8 mouse cellular contexts compared by ENCODE assay signal in genomic region chr6:3447404-3447803, GRCm38 (mm10). TPM values are rescaled to one million over a fixed set of nuclear protein-coding genes. Genes with fewer than 3 reads are reported as not detected.
DNase-seq lines count a peak whose midpoint lies in the region; ATAC-seq lines count a peak whose summit lies in the region.

No protein-coding gene starts in this region.

- H3K4me3 ChIP-seq in hindbrain, embryonic 16.5 days (ENCODE audit: low read length) = no peak overlapping the region

- no peaks in the 10 kb centered on the region for H3K27me3 ChIP-seq in hindbrain, embryonic 16.5 days (replicated peaks; ENCODE audit: control insufficient read depth, insufficient read depth, low read length)

- no peak overlapping the region for H3K9ac ChIP-seq in hindbrain, embryonic 16.5 days (ENCODE audit: low read depth, low read length)

- H3K9me3 ChIP-seq in hindbrain, embryonic 16.5 days (ENCODE audit: control insufficient read depth, low read length) = no peaks in the 10 kb centered on the region

- no peak overlapping the region for H3K4me2 ChIP-seq in hindbrain, embryonic 16.5 days (ENCODE audit: low read length)

- no peak overlapping the region for H3K27ac ChIP-seq in hindbrain, embryonic 16.5 days (ENCODE audit: low read depth, low read length)

- peak; percentile 65 for ATAC-seq in hindbrain, embryonic 16.5 days

- 7% methylated on average over 5 of the region's 5 CpGs for WGBS in hindbrain, embryonic 16.5 days

- H3K36me3 ChIP-seq in hindbrain, embryonic 16.5 days (ENCODE audit: control insufficient read depth, insufficient read depth, low read length) = no peaks in the 10 kb centered on the region

- H3K4me1 ChIP-seq in hindbrain, embryonic 16.5 days (ENCODE audit: control insufficient read depth, insufficient read depth, low read depth, low read length) = no peaks in the 10 kb centered on the region

- peak; percentile 85 for DNase-seq in R1 (ENCODE audit: low read depth, low spot score)
- peak; percentile 80 to 83 for DNase-seq in cerebellum, postnatal 10 days
- peak; percentile 58 for DNase-seq in gastrocnemius, adult 18-20 months (ENCODE audit: low spot score)
- peak; percentile 44 for DNase-seq in left cerebral cortex, adult 11 months (ENCODE audit: low spot score)
- peak; percentile 34 to 75 for DNase-seq in lung, postnatal 4 days
- DNase-seq in right cerebral cortex, adult 18-20 months = peak; percentile 57
- DNase-seq in urinary bladder, postnatal 25 days (ENCODE audit: low spot score) = peak; percentile 44

RNA-seq across cellular contexts. Expression of gene Samd9l, which starts 48.0 kb away (rescaled TPM):
- 1 to 10 TPM; 2.9 to 4.9 TPM for total RNA-seq in gastrocnemius, adult 18-20 months (2021)
- polyA plus RNA-seq in hindbrain, embryonic 16.5 days (2015; fragmentation: Nextera tagmentation; extraction: Ambion mirVana) = 1.2 and 1.6 TPM in 2 replicates

RNA-seq across cellular contexts. Expression of gene Hepacam2, which starts 50.7 kb away (rescaled TPM):
- under 1 TPM in 1 of 2 experiments, not detected in 1; 0.21 TPM for total RNA-seq in gastrocnemius, adult 18-20 months (2021)
- polyA plus RNA-seq in hindbrain, embryonic 16.5 days (2015; fragmentation: Nextera tagmentation; extraction: Ambion mirVana) = 1.3 and 1.6 TPM in 2 replicates

RNA-seq across cellular contexts. Expression of gene Vps50, which starts 50.8 kb away (rescaled TPM):
- total RNA-seq in gastrocnemius, adult 18-20 months (2021) = 10 to 100 TPM; 19.5 to 20.8 TPM
- 52.4 and 54.9 TPM in 2 replicates for polyA plus RNA-seq in hindbrain, embryonic 16.5 days (2015; fragmentation: Nextera tagmentation; extraction: Ambion mirVana)
